Mouse (Mus musculus) thymus, adult 2 months (tissue): Measurements from ENCODE around the gene 4930548H24Rik. TPM values are rescaled to one million over a fixed set of nuclear protein-coding genes. Genes with fewer than 3 reads are reported as not detected.

ENCODE experiments used
- DNase-seq: peaks from one replicate; pipeline ENCODE4 v3.0.0; 2021
- H3K27ac ChIP-seq: fragments of 200-500 bp; 2 replicates; pipeline ENCODE4 v1.5.1; 2012; ENCODE audit warnings: low read length, control low read depth; ENCODE audit not compliant: control insufficient read depth, insufficient read depth
- H3K27me3 ChIP-seq: fragments of 200-500 bp; 2 replicates; pipeline ENCODE4 v1.6.1; 2012; ENCODE audit warnings: mild to moderate bottlenecking, low read length, moderate library complexity, mixed read lengths; ENCODE audit not compliant: control insufficient read depth, insufficient read depth
- H3K36me3 ChIP-seq: fragments of 200-500 bp; 2 replicates; pipeline ENCODE4 v1.6.1; 2012; ENCODE audit warnings: mild to moderate bottlenecking, low read length, moderate library complexity; ENCODE audit not compliant: control insufficient read depth, insufficient read depth
- H3K4me1 ChIP-seq: fragments of 200-500 bp; replicated peaks from 2 replicates; pipeline ENCODE4 v1.6.1; 2012; ENCODE audit warnings: low read length; ENCODE audit not compliant: control insufficient read depth, insufficient read depth
- H3K4me3 ChIP-seq: fragments of 200-500 bp; 2 replicates; pipeline ENCODE4 v1.5.1; 2012; ENCODE audit warnings: mild to moderate bottlenecking, low read length, control low read depth, moderate library complexity; ENCODE audit not compliant: control insufficient read depth, insufficient read depth
- CTCF ChIP-seq: fragments of 200-500 bp; IDR thresholded peaks from 2 replicates; pipeline ENCODE4 v1.5.1; 2012; ENCODE audit warnings: mild to moderate bottlenecking, control low read depth, low read length, moderate library complexity, borderline replicate concordance; ENCODE audit not compliant: control insufficient read depth, poor library complexity, insufficient read depth; ENCODE audit errors: extremely low read depth
- POLR2A ChIP-seq: fragments of 200-500 bp; IDR thresholded peaks from 2 replicates; pipeline ENCODE4 v1.6.1; 2012; ENCODE audit warnings: mild to moderate bottlenecking, low read length, control low read depth, moderate library complexity; ENCODE audit not compliant: control insufficient read depth, poor library complexity, insufficient read depth; ENCODE audit errors: extremely low read depth
- WGBS: fragments of 180-500 bp; shearing (Covaris S2); methylation state at CpG from one replicate; pipeline ENCODE4 v1.1.7; 2018; 5-methylcytosine and 5-hydroxymethylcytosine counted together
- polyA plus RNA-seq: library from polyadenylated mRNA; depleted of rRNA; stranded (reverse); fragments of >200 nt; gene quantifications from 2 replicates; pipeline ENCODE4 v1.2.3, GENCODE M21; 2012

The 4930548H24Rik gene
- polyA plus RNA-seq, 1 experiment, result 0.05 TPM

GRCm38 (mm10) chr5:31469711-31470110 lies 15.8 kb upstream of the 4930548H24Rik start:
- TF ChIP-seq POLR2A, result no peak
- TF ChIP-seq CTCF, result no peak
- no peak for DNase-seq
- H3K27me3 ChIP-seq, result no peaks in the 10 kb centered on the region
- H3K4me1 ChIP-seq, result no peaks in the 10 kb centered on the region
- peaks cover 67% of the 10 kb centered on the region for H3K36me3 ChIP-seq
- no peak overlapping the region for H3K4me3 ChIP-seq
- no peak overlapping the region for H3K27ac ChIP-seq
- 98% methylated on average over 6 of the region's 6 CpGs for WGBS

DNA sequence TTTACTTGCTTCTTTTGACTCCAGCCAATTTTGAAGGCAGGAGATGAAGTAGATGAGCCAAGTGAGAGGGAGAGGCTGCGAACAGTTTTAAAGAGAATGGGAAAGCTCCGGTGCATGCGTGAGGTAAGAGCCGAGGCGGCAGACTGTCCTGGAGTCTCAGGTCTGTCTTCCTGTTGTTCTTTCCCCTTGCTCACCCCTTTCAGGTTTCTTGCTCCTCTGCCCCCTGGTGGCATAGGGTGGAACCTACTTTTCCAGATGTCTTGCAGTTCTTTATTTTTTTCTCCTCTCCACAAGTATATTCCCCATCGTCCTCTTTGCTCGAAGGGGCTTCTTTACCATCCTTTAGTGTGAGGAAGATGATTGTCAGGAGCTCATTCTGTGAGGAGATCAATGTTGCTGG lies 15.2 kb upstream of the 4930548H24Rik start:
- Histone ChIP-seq H3K27me3 (no peaks in the 10 kb centered on the region), H3K4me1 (no peaks in the 10 kb centered on the region), H3K4me3 (no peak overlapping the region), H3K36me3 (peaks cover 67% of the 10 kb centered on the region), H3K27ac (no peak overlapping the region)
- TF ChIP-seq CTCF, result 0 out of 2 replicates have a peak, but pooled peaks have one; percentile 18
- no peak for TF ChIP-seq POLR2A
- WGBS, result 77% methylated on average over 7 of the region's 7 CpGs
- peak; percentile 73 for DNase-seq

- no peaks in the 10 kb centered on the region for H3K27me3 ChIP-seq
- H3K27ac ChIP-seq, result no peak overlapping the region
- H3K36me3 ChIP-seq, result peaks cover 58% of the 10 kb centered on the region
- 96% methylated on average over 4 of the region's 4 CpGs for WGBS
- no peak for DNase-seq
- no peaks in the 10 kb centered on the region for H3K4me1 ChIP-seq
- H3K4me3 ChIP-seq, result no peak overlapping the region
- TF ChIP-seq POLR2A (no peak), CTCF (no peak)
These were observed 5.0 kb upstream of the 4930548H24Rik start for GRCm38 (mm10) chr5:31480536-31480935.

GRCm38 (mm10) chr5:31487889-31488288 lies 2.3 kb downstream of the 4930548H24Rik start:
- Histone ChIP-seq H3K4me3 (no peak overlapping the region), H3K4me1 (no peaks in the 10 kb centered on the region), H3K27ac (no peak overlapping the region), H3K36me3 (no peaks in the 10 kb centered on the region), H3K27me3 (no peaks in the 10 kb centered on the region)
- DNase-seq, result no peak
- WGBS, result 78% methylated on average over 3 of the region's 3 CpGs
- TF ChIP-seq POLR2A, result no peak
- no peak for TF ChIP-seq CTCF

DNA sequence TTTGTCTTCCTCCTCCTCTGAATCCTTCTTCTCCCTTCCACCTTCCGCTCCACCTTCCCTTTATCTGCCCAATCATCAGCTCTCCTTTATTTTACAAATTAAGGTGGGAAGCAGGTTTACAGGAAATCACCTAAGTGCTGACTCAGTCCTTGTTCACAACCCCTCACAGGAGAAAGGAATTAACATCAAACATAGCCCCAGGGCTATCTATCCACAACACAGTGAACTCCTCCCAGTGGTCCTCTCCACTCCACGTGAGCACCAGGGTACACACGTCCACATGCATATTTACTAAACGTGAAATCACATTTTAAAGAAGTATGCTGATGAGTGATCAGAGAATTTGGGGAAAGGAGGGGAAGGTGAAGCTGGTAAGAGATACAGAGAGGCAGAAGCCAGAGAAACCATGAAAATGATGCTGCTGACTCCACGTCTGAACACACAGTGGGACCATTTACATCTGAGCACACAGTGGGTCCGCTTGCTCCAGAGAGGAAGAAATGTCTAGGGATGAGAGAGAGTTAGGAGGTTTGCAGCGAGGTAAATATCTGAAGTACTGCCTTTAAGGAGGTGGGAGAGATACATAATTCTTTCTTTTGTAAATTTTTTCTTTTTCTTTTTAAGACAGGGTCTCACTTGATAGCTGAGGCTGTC lies 3.7 kb downstream of the 4930548H24Rik start:
- DNase-seq, result no peak
- H3K27me3 ChIP-seq, result no peaks in the 10 kb centered on the region
- H3K36me3 ChIP-seq, result no peaks in the 10 kb centered on the region
- WGBS, result 79% methylated on average over 7 of the region's 7 CpGs
- H3K4me1 ChIP-seq, result peaks cover under 1% of the 10 kb centered on the region; the same call in 1 of the 2 replicates
- TF ChIP-seq CTCF (no peak), POLR2A (no peak)
- no peak overlapping the region for H3K4me3 ChIP-seq
- no peak overlapping the region for H3K27ac ChIP-seq

GRCm38 (mm10) chr5:31492031-31492430 lies 6.5 kb downstream of the 4930548H24Rik start:
- Histone ChIP-seq H3K4me3 (no peak overlapping the region), H3K27me3 (no peaks in the 10 kb centered on the region), H3K36me3 (no peaks in the 10 kb centered on the region), H3K4me1 (peaks cover 9% of the 10 kb centered on the region), H3K27ac (no peak overlapping the region)
- DNase-seq, result no peak
- WGBS, result 65% methylated on average over 1 of the region's 1 CpGs
- TF ChIP-seq CTCF, result no peak

GRCm38 (mm10) chr5:31494513-31495297 lies 9.2 kb downstream of the 4930548H24Rik start, which contains the start of gene Gpn1:
Gpn1 (plus strand) TSS chr5:31494741.
- 0 out of 2 replicates have a peak, but pooled peaks cover 4% of the 10 kb centered on the region for H3K36me3 ChIP-seq
- peak within 1 kb of the TSS; percentile 74 for H3K4me3 ChIP-seq
- H3K27ac ChIP-seq, result no peak within 1 kb of the TSS
- under 1% methylated on average over 49 of the region's 49 CpGs for WGBS
- no peaks in the 10 kb centered on the region for H3K27me3 ChIP-seq
- DNase-seq, result peak; percentile 87
- TF ChIP-seq POLR2A (no peak), CTCF (no peak; the same call in 1 of the 2 replicates)
- H3K4me1 ChIP-seq, result peaks cover 9% of the 10 kb centered on the region
